Comparison of ENCODE assay signal across 18 mouse cellular contexts in genomic region chr13:76415346-76415745, GRCm38 (mm10). TPM values are rescaled to one million over a fixed set of nuclear protein-coding genes. Genes with fewer than 3 reads are reported as not detected.
DNase-seq lines count a peak whose midpoint lies in the region; ATAC-seq and TF ChIP-seq lines count a peak whose summit lies in the region.
"Had no signal": no experiment of that assay in that cellular context is flagged by ENCODE, and none has a peak within 500 bp of the region (broad histone marks: within the 10 kb centered on the region; RNA-seq: fewer than 3 reads in every experiment).

No protein-coding gene starts in this region.

- no peak for TF ChIP-seq EP300 in heart, adult 2 months (IDR thresholded peaks at IDR 0.05; ENCODE audit: insufficient read depth, low read depth, low read length)

- no peaks in the 10 kb centered on the region for H3K36me3 ChIP-seq in heart, adult 2 months (ENCODE audit: control insufficient read depth, insufficient read depth, low read length)
- H3K36me3 ChIP-seq in lung, embryonic 14.5 days (ENCODE audit: insufficient read depth) = no peaks in the 10 kb centered on the region
- H3K36me3 ChIP-seq: embryonic facial prominence, embryonic 13.5 days; heart, embryonic 12.5 days had no signal

- no peaks in the 10 kb centered on the region for H3K9me3 ChIP-seq in lung, embryonic 14.5 days (ENCODE audit: low read depth, low read length)
- H3K9me3 ChIP-seq: embryonic facial prominence, embryonic 13.5 days had no signal

- no peaks in the 10 kb centered on the region for H3K27me3 ChIP-seq in heart, adult 2 months (ENCODE audit: control insufficient read depth, insufficient read depth, low read length)
- H3K27me3 ChIP-seq in lung, embryonic 14.5 days (ENCODE audit: insufficient read depth, low read length) = no peaks in the 10 kb centered on the region
- H3K27me3 ChIP-seq: embryonic facial prominence, embryonic 13.5 days; heart, embryonic 12.5 days had no signal

- DNase-seq in heart, adult 2 months = no peak
- no peak for DNase-seq in heart, adult 9 months (ENCODE audit: low spot score in 2 of 2)
- peak; percentile 12 for DNase-seq in lung, embryonic 14.5 days
- no peak for DNase-seq in lung, postnatal 10 days
- DNase-seq in R1 (ENCODE audit: low read depth, low spot score) = peak; percentile 4
- no peak for DNase-seq in cerebellum, postnatal 10 days
- DNase-seq: adrenal gland, postnatal 25 days; cerebellum, adult 9-11 months; kidney, adult 11 months; kidney, postnatal 36 days; layer of hippocampus, postnatal 36 days; lung, postnatal 4 days; thymus, adult 2 months had no signal

- no peak overlapping the region for H3K4me2 ChIP-seq in lung, embryonic 14.5 days
- H3K4me2 ChIP-seq: embryonic facial prominence, embryonic 13.5 days; heart, embryonic 12.5 days had no signal

- TF ChIP-seq CTCF in heart, adult 2 months (IDR thresholded peaks at IDR 0.05) = peak; percentile 50
- TF ChIP-seq CTCF in lung, embryonic 14.5 days (IDR thresholded peaks at IDR 0.05; ENCODE audit: low read depth) = no peak

- no peak for ATAC-seq in lung, embryonic 14.5 days (ENCODE audit: insufficient read depth)
- ATAC-seq in megakaryocyte progenitor cell, adult 5-6 weeks (replicated peaks; ENCODE audit: poor library complexity) = peak; percentile 56
- ATAC-seq: CD4-positive, CD25-positive, alpha-beta regulatory T cell, adult 4 months had no signal

- no peak overlapping the region for H3K27ac ChIP-seq in heart, adult 2 months
- no peak overlapping the region for H3K27ac ChIP-seq in lung, embryonic 14.5 days (ENCODE audit: low read depth)
- H3K27ac ChIP-seq: embryonic facial prominence, embryonic 13.5 days; liver, embryonic 14.5 days had no signal

- no peak overlapping the region for H3K9ac ChIP-seq in heart, adult 2 months (ENCODE audit: low read depth, low read length)
- no peak overlapping the region for H3K9ac ChIP-seq in lung, embryonic 14.5 days
- H3K9ac ChIP-seq: embryonic facial prominence, embryonic 13.5 days; heart, embryonic 12.5 days; liver, embryonic 14.5 days had no signal

- H3K4me3 ChIP-seq in heart, adult 2 months = no peak overlapping the region
- no peak overlapping the region for H3K4me3 ChIP-seq in lung, embryonic 14.5 days (ENCODE audit: low read depth, low read length)
- H3K4me3 ChIP-seq: embryonic facial prominence, embryonic 13.5 days; heart, embryonic 12.5 days had no signal

- H3K79me2 ChIP-seq in heart, adult 2 months (replicated peaks; ENCODE audit: control insufficient read depth, insufficient read depth, low read length) = no peaks in the 10 kb centered on the region

- H3K4me1 ChIP-seq in heart, adult 2 months (ENCODE audit: control insufficient read depth, insufficient read depth, low read length) = no peaks in the 10 kb centered on the region
- no peaks in the 10 kb centered on the region for H3K4me1 ChIP-seq in lung, embryonic 14.5 days (ENCODE audit: insufficient read depth)
- H3K4me1 ChIP-seq: embryonic facial prominence, embryonic 13.5 days; heart, embryonic 12.5 days had no signal

- TF ChIP-seq POLR2A in heart, adult 2 months (IDR thresholded peaks at IDR 0.05; ENCODE audit: insufficient read depth, low read depth, low read length) = no peak

- intact Hi-C loops in heart, adult 2 months (cut with DNase I) = loop anchor here (2.0 kb wide), 1 partner anchor 265 kb away; no protein-coding TSS in a partner anchor

RNA-seq across cellular contexts. Expression of gene Mctp1, which starts 31.0 kb away (rescaled TPM):
- 1 to 10 TPM; 2.5 to 4.3 TPM for total RNA-seq in heart, adult 2 months (2021)
- 0.43 and 0.61 TPM in 2 replicates for polyA plus RNA-seq in heart, adult 2 months (2012; rRNA removed)
- polyA plus RNA-seq in lung, embryonic 14.5 days (2014; fragmentation: Nextera tagmentation; extraction: Ambion mirVana) = 0.64 and 0.82 TPM in 2 replicates
- total RNA-seq in megakaryocyte progenitor cell, adult 5-6 weeks (2015) = 71.7 and 78.7 TPM in 2 replicates
- 68.6 and 87.1 TPM in 2 replicates for total RNA-seq in megakaryocyte progenitor cell, adult 5-6 weeks (2017)

Comparison
In these comparisons a context has a peak if more than half of its experiments do, and no peak if none do; other contexts are left out.
1. DNase-seq: peak in lung, embryonic 14.5 days (single experiment) and R1 (single experiment); none in heart, adult 2 months (0 of 2), heart, adult 9 months (0 of 2), lung, postnatal 10 days (single experiment) and cerebellum, postnatal 10 days (0 of 2).
2. RNA of gene Mctp1, which starts 31.0 kb away (total RNA-seq): 68.6 to 87.1 TPM in megakaryocyte progenitor cell, adult 5-6 weeks; 2.5 to 4.3 TPM in heart, adult 2 months; every median in the first group is over 10 times any median in the second.